Mouse (Mus musculus) activated CD4-positive, CD25-positive, alpha-beta regulatory T cell, adult 4 months (primary cell): ENCODE measurements at regions not wholly inside any gene's neighbourhood (a gene's known extent, or its start where the extent isn't known, plus 50 kb on each side); places are given as distances from the start of the nearest gene placed in this dataset.

Experiments used
- ATAC-seq: one replicate; pipeline ENCODE4 v1.8.0; 2017

DNA sequence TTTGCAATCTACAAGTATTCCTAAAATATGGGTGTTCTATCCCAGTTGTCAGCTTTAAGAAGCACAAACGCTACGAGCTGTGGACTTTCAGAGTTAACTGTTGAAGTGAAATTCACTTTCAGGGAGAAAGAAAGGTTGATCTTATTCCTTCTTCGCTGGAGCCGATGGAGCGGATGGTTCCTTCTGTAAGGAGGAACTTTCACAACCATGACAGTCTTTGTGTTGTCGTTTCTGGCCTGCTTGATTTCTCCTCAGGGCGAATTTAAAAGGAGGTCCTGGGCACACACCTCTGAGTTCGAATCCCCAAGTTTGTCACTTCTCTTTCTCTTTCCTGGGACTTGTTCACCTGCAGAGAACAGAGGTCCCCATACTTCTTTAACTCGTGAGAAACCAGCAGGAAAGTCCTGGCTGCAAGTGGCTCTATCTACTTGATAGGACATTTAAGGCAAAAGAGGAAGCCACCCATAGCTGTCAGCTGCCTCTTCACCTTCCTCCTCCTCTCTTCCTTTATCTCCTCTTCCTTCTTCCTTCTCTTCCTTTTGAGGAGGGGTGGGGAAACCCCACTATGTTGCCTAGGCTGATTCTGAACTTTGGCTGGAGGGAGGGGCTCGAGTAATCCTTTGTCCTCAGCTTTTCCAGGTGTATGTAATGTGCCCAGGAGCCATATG is 265.9 kb upstream of the Klf3 start:
- no peak for ATAC-seq

DNA sequence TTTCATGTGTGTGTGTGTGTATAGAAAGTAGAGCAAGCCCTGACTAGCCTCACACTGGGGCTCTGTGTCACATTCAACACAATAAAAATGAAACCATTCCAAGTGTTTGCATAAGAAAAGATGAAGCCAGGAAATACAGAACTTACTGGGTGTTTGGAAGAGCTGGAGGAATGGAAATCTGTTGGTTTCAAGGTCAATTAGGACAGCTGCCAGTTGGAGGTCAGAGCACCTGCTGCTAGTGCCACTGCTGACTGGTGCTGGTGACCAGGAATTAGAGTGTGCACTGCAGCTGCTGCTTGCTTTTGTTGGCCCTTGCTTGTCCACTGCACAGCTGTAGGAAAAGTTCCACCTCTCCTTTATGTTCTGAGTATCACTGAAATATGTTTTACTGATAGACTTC is 261.4 kb upstream of the Klf3 start:
- no peak for ATAC-seq

DNA sequence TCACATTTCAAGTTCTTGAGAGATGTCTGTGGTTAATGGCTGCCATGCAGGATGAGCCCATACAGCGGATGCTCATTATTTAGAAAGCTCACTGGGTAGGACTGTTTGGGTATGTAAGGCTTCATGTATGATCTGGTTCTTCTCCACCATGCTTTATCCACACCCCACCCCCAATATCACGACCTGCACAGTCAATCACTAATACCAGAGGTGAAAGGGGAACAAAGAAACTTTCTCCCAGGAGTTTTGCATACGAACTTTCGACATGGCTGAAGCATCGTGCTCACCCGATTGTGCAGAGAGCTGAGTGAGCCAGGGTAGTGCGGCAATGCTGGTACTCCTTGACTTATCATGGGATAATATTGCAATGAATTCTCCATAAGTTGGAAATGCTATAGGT is 247.3 kb upstream of the Klf3 start:
- ATAC-seq = no peak

DNA sequence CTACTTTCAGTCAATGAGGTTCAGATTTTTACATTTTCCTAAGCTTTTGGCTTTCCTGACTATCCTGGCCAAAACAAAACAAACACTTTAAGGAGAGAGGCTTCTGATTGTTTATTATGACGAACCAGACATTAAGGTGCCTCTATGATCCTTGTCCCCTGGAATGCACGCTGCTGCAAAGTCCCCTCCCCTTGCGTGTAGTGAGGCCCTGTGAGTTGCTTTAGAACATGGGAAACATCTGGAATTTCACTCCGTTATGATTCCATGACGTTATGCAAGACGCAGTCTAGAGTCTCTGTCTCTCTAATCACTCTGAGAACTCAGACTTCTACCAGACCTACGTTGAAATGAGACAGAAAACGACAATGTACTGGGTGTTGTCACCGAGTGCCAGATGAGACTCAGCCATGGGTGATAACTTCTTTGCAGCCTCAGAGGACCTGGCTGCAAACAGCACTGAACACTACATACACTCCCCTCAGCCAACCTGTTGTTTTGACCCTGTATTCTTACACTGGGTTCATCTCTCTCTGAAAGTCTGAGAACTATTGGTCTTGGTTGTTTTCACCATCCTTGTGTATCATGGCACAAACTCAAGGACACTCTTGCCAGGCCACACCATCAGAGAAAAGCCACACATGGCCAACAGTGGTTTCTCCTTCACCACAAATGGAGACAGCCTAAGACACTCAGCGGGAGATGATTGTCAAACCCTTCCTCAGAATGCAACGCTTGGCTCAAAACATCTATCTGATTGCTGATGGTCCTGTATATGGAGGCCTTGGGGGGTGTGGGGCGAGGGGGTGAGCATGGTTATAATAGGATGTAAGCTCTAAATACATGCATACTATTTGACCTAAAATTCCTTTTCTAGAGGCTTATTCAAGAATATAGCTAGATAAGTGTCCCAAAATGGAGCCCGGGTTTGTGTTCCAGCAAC is 236.5 kb upstream of the Klf3 start:
- ATAC-seq = no peak

DNA sequence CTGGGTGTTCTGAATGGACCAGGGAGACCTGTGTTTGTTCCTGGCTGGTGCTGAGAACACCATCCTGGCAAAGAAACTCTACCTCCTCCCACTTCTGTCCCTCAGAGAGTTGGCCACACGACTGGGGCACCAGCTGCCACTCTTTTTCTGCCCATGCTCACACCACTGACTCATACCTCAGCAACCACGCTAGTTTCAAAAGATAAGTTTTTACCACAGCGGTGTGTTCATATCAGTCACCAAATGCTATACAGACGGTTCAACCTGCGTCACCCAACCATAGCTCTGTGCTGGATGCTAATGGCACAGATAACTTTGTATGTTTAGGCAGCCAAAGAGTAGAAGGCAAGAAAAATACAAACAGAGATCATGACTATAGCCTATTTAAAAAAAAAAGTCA is 235.4 kb upstream of the Klf3 start:
- no peak for ATAC-seq

DNA sequence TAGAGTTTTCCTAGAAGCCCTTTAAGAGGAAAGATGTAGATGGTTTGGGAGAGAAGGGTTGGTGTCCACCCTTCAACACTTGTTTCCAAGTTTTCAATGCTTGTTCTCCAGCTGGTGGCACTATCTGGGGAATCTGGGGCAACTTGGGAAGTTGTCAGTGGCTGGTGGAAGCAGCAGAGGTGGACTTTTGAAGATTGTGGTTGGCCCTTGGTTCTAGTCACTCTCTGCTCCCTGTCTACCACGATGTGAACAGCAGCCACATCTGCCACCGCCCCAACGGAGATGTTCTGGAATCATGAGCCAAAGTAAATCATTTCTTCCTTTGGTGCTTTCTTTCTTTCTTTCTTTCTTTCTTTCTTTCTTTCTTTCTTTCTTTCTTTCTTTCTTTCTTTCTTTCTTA is 234.9 kb upstream of the Klf3 start:
- no peak for ATAC-seq

DNA sequence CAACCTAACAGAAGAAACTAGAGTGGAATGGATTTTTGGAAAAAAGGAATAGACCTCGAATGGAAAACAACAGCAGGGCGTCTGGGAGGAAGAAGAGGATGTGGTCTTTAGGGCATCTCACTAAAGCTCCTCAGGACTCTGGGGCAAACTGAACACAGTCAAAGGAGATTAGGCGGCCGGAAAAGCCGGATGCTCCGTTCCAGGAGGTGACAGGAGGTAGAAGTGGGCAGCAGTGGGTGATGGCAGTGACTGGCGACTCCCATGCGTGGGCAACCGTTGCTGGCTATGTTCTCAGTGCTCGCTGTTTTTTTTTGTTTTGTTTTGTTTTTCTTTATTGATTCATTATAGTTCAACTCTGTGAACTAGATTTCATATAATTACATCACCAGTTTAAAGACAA is 228.8 kb upstream of the Klf3 start:
- ATAC-seq = no peak

DNA sequence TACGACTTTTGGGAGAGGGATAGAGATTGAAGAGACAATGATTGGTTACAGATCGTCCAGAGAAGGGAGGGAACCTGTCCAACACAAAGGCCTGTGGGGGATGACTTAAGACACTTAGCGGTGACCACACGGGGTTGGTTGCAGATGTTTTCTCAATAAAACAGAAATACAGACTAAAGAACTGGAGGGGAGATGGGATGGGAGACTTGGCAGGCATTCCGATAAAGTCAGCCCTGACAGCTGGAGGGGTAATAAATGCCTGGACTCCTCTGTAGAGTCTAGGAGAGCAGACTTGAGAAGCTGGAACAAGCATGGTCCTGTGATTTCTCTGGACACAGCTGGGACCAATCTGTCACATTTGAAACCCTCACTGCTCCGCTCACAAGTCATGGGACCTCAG is 227.3 kb upstream of the Klf3 start:
- ATAC-seq = no peak

DNA sequence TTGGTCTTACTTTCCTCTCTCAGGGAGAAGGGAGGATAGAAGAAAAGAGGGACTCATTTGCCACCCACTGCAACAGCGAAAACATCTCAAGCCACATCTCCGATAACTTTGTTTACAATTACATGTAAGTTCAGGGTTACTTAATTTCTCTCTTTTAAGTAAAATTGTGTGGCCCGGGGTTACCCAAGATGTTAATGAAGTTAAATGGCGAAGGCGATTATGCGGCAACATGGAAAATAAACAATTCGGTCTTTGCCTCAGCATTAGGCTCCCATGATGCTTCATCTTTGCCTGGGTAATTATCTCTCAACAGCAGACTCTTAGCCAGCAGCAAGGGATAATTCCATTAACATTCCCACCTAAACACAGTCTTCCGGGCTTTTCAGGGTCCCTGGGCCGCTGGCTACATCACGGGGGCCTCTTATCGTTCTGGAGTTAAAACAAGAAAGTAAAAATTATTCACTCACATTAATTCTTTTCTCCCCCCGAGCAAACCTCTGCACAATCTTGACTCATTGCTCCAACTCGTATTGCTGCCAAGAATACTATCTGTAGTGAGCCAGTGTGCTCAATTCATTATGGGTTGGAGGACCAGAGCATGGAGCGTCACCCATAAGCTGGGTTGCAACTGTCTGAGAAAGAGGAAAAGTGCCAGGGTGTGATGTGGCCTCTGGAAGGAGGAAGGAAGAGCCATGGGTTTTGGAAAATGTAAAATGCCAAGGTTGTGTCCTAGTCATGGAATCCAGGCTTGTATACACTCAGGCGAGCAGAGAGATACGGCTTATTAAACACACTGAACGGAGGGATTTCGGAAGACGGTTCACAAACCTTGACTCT is 226.5 kb upstream of the Klf3 start:
- no peak for ATAC-seq

DNA sequence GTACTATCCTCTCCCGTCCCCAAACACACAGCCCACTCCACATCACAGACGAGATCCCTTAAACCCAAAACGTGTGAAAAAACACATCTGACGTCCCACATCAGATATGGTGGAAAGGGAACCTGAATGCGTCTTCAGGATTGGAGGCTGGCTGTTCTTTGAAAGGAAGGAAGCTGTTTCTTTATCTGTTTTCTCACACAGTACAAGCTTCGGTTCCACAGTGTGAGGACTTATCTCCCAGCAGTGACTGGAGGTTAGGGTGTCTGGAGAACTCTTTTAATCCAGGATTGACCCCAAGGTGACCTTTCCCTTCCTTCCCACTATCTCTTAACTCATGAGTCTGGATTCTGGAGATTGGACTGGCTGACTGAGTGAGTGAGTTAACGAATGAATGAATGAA is 225.8 kb upstream of the Klf3 start:
- no peak for ATAC-seq

DNA sequence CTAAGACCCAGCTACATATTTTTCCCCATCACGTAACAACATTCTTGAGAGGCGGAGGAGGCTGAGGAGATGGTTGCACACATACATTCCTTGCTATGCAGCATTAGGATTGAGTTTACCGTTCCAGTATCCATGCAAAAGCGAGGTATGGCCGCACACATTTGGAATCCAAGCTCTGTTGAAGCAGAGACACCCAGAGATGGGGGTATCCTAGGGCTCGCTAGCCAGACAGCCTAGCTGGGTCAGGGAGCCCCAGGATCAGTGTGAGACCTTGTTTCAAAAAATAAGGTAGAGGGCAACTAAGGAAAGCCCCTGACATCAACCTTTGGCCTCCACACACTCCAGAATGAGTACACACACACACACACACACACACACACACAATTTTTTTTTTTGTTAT is 224.7 kb upstream of the Klf3 start:
- ATAC-seq = no peak

DNA sequence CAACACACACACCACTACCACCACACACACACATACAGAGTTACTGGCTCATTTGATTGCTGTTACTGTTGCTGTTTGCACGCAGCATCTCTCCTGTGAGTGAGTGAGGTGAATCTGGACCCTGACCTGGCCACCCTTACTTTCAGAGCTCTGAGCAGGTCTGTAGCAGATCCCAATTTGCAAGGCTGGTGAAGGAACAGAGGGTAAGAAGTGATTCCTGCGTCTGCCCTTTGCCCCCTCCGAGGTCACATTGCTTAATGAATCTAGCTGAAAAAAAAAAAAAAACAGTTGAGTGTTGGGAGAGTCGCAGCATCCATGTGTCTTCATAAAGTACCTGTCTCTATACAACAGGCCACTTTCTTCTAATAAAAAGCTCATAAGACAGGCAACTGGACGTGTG is 224.1 kb upstream of the Klf3 start:
- ATAC-seq = no peak

DNA sequence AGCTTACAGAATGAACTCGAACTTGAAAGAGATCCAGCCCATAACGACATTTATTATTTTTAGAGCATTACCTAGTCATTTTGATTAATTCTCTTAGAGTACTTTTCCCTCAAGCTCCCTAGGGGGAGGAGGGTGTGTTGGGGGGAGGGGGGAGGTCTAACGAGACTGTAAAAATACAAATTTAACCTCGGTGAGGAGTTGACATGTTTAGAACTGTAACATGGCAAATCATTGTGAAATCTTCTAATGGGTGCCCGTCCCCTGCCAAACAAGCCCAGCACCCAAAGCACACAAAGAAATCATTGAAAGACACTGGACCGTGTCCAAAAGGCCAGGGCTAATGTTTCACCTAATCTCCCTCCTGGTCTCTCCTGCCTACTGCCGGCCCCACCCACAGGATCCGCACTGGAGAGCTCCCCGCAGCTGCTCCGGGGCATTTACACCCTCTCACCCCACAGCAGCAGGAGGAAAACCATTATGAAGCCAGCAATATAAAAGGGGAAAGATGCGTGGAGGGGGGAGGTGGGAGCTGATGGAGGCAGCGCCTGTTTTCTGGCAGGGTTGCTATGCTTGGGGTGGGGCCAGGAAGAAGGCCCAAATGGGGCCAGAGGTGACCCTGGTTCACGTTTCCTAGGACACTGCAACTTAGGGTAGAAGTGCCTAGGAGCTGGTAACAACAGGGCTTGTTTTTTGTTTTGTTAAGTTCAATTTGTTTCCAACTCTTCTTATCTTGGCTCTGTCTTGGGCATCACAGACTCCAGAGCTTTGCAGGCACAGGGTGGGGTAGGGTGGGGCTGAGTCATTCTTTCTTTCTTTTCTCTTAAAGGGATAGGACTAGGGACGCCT is 223.5 kb upstream of the Klf3 start:
- ATAC-seq = no peak

DNA sequence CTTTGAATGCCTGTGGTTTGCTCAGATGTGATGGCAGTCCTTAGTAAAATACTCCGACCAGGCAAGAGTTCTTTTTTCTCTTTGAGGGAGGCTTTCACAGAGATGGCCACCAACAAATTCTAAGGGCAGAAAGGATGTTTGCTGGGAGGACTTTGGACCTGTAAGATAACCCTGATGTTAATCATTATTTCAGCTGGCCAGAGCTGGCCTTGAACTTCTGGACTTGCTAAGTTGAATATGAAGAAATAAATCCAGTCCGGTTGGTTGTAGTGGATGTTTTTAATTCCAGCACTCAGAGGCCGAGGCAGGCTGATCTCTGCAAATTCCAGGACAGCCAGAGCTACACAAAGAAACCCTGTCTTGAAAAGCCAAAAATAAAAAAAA is 222.9 kb upstream of the Klf3 start:
- no peak for ATAC-seq

DNA sequence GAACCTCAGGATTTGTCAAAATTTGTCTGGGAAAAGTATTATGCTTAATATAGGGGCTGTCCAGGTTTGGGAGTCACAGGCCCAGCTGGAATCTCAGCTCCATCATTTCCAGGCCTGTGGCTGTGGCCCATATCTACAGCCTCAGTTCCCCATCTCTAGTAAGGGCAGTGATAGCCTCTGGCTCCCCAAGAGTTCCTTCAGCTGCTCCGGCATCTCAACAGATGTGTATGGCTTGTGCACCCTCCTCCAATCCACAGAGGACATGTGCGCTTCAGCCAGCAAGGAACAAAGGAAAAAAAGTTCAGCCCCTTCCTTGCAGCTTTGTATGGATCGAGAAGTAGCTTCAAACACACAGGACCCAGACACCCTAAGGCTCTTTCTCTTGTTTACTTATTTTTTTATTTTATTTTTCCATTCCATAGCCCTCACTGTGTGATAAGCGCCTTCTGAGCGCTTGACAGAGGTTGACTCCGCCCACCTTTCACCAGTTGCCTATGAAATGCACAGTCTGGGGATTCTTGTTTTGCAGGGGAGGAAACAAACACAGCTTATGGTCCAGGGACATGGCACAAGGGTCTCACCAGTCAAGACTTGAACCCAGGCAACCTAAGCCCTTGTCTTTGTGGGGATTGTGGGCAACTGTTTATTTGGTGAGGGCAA is 222.3 kb upstream of the Klf3 start:
- no peak for ATAC-seq

DNA sequence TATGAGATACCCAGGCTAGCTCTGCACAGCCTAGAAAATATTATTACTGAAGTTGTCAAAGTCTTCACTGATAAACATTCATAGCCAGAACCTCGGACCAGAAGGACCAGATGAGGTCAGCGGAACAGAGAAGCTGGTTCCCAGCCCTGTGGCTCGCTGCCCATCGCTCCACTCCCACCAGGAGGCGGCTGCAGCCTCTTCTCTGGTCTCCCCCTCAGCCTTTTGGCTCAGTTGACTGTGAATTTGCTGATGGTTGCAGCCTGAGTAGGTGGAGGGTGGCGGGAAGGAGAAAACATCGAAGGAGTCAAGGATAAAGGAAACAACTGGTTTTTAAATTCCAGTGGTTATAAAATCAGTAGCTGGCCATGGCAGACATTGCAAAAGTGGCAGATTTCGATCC is 221.7 kb upstream of the Klf3 start:
- no peak for ATAC-seq

DNA sequence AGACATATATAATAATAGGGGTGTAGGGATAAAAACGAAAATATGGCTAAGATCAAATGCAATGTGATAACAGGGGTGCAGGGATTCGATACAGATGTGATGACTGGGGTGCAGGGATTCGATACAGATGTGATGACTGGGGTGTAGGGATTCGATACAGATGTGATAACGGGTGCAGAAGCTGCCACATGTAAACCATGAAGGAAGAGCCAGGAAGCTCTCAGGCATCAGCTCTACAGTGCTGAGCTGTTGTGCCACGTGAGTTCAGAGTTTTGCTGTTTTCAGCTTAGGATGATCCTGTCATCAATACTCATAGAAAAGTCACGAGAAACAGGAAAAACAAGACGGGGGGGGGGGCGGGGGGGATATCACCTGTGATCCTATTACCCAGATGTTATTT is 221.2 kb upstream of the Klf3 start:
- ATAC-seq = no peak

DNA sequence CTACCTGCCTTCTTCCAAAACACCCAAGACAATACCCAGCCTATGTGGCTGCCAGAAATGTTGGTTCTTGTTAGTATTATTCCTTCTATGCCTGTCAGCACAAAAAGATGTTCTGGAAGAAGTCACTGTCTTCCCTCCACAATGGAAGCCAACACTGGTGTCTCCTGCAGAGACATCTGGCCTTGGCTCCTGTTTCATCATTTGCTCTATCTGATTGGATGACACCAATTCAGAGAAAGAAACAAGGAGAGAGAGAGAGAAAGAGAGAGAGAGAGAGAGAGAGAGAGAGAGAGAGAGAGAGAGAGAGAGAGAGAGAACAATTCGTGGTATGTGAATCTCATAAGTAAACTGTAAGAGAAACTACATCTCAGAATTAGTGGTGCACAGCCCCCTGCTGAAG is 218.9 kb upstream of the Klf3 start:
- ATAC-seq = no peak

DNA sequence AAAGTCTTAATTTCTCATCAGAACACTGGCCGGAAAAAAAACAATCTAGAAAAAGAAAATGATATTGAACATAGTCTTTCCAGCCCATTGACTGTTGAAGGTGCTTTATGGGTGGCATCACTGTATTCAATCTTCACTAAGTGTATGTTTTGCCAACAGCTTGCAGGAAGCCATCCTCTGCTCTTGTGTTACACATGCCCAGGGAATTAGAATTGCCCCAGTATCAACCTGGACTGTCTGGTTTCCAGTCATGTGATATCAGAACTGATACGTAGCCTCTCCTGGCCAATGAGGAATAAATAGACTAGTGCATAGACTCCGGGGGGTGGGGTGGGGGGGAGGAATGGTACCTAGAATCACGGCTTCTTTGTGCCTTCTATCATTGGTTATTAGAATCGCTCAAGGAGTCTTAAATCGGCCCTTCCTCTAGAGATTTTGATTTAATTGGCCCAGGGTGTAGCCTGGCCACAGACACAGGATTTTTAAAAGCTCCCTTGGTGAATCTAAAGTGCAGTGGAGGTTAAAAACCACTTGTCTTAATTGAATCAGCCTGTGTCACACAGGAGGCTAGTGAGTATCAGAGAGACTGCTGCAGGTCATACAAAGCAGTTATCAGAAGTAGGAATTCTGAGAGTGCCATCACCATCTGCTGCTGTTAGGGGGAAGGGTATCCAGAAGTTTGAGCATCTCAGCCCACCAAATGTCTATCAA is 218.0 kb upstream of the Klf3 start:
- ATAC-seq = no peak

DNA sequence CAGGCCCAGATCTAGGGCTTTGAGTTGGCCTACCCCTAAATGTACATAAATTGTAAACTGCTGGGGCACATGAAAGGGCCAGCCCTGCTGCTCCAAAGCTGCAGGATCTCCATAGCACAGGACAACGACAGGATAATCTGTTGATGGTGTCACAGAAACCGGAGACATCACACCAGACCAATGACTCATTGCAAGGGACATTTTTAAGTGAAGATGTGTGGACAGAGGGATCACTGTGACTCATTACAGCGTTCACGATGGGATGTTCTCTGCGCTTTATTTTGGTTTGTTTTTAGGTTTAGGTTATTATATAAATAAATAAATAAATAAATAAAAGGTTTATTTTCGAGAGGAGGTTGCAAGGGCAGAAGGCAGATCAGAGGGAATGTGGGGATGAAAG is 216.9 kb upstream of the Klf3 start:
- no peak for ATAC-seq

DNA sequence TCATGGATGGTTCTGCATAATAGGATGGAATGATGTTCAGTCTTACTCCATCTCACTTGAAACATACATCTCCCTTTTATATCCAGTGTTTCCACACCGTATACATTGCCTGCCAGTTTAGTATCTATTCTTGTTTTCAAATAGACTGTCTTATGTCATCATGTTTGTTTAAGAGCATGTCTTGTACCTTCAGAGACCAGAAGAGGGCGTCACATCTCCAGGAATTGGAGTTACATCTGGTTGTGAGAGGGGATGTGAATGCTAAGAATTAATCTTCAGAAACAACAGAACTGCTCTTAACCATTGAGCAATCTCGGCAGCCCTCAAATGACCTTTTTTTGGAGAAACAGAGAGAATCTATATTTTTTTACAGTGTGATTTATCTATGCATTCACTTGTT is 216.3 kb upstream of the Klf3 start:
- no peak for ATAC-seq
